Mouse (Mus musculus): ENCODE data around the gene Commd3. TPM values are rescaled to one million over a fixed set of nuclear protein-coding genes. Genes with fewer than 3 reads are reported as not detected.

Commd3 gene
- total and polyA plus RNA-seq, 2 experiments, result 80.1 to 127 TPM

DNA sequence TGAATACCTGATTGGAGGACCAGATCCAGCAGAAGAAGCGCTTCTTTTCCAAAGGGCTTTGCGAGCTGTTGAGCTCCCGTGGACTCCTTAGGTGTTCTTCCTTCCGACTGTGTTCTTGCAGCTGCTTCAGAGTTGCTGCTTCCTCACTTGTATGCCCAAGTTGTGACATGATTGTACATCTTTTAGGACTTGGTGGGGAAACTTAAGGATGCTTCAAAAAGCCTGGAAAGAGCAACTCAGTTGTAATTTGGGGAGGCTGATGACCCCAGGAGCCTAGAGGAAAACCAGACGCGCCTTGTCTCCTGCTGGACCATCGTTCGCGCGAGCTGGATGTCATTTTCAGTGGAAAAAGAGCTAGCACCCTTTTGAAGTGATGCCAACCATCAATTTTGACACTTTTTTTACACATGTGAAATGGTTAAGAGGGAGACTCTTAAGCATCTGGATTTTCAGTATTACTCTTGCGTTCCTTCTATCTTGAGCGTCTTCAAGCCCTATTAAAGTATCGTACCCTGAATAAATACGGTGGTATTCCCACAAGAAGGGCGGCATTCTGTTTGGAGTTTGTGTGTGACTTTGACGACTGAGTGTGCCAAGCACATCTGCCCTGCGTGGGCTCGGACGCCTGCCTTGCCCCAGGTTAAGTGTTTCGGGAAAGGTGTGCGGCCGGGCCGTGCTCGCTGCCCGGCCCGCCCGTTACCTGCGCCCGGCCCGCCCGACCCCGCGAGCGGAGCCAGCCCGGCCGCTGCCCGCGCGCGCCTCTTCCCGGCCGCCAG lies 3.7 kb downstream of the Commd3 start:
- Histone ChIP-seq H3K4me1 (ENCODE audit: control insufficient read depth, insufficient read depth, low read length) (peaks cover 12% of the 10 kb centered on the region), H3K36me3 (ENCODE audit: control insufficient read depth, insufficient read depth, low read length) (no peaks in the 10 kb centered on the region), H3K4me3 (ENCODE audit: insufficient read depth, low read depth, low read length) (peak overlapping the region; percentile 80), H3K27ac (replicated peaks; ENCODE audit: insufficient read depth, low read depth, low read length) (peak overlapping the region; percentile 71), H3K27me3 (ENCODE audit: control insufficient read depth, insufficient read depth, low read length) (peaks cover 9% of the 10 kb centered on the region), H3K9ac (ENCODE audit: low read depth, low read length) (peak overlapping the region; percentile 90), H3K79me2 (ENCODE audit: control insufficient read depth, insufficient read depth, low read length) (peaks cover 5% of the 10 kb centered on the region; the same call in 1 of the 2 replicates)
- no peak for DNase-seq (ENCODE audit: extremely low read depth, low read depth, low spot score)
- WGBS, result 25% methylated on average over 42 of the region's 42 CpGs
- TF ChIP-seq CTCF (IDR thresholded peaks at IDR 0.05; ENCODE audit: low read depth, low read length) (no peak), POLR2A (IDR thresholded peaks at IDR 0.05; ENCODE audit: extremely low read depth, insufficient read depth, low read length) (no peak)

DNA sequence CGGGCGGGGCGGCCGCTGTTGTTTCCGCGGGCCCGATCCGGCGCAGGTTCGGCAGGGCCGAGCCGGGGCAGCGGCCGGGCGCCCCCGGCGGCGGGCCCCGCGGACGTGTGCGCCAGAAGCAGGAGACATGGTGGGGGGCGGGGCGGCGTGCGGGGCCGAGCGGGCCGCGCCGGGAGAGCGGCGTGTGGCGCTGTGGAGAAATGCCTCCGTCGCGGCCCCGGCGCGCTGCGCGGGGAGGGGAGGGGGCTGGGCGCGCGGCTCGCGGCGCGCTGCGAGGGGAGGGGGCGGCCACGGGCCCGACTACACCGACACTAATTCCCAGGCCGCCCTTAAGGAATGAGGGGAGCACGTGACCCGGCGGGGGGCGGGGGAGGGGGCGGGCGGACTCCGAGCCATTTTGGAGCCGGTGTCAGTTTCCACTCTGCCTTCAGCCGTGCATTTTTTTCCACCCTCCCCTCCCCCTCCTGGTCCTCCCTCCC lies 4.3 kb downstream of the Commd3 start:
- H3K9ac ChIP-seq (ENCODE audit: low read depth, low read length), result peak overlapping the region; percentile 90
- peaks cover 9% of the 10 kb centered on the region for H3K27me3 ChIP-seq (ENCODE audit: control insufficient read depth, insufficient read depth, low read length)
- DNase-seq (ENCODE audit: extremely low read depth, low read depth, low spot score), result peak; percentile 67
- TF ChIP-seq POLR2A (IDR thresholded peaks at IDR 0.05; ENCODE audit: extremely low read depth, insufficient read depth, low read length) (0 out of 2 replicates have a peak, but pooled peaks have one; percentile 24), CTCF (IDR thresholded peaks at IDR 0.05; ENCODE audit: low read depth, low read length) (no peak)
- H3K36me3 ChIP-seq (ENCODE audit: control insufficient read depth, insufficient read depth, low read length), result no peaks in the 10 kb centered on the region
- H3K79me2 ChIP-seq (ENCODE audit: control insufficient read depth, insufficient read depth, low read length), result peaks cover 5% of the 10 kb centered on the region; the same call in 1 of the 2 replicates
- H3K4me1 ChIP-seq (ENCODE audit: control insufficient read depth, insufficient read depth, low read length), result peaks cover 12% of the 10 kb centered on the region
- under 1% methylated on average over 49 of the region's 64 CpGs for WGBS
- H3K4me3 ChIP-seq (ENCODE audit: insufficient read depth, low read depth, low read length), result peak overlapping the region; percentile 82; the same call in 1 of the 2 replicates
- H3K27ac ChIP-seq (replicated peaks; ENCODE audit: insufficient read depth, low read depth, low read length), result peak overlapping the region; percentile 71; the same call in 1 of the 2 replicates

DNA sequence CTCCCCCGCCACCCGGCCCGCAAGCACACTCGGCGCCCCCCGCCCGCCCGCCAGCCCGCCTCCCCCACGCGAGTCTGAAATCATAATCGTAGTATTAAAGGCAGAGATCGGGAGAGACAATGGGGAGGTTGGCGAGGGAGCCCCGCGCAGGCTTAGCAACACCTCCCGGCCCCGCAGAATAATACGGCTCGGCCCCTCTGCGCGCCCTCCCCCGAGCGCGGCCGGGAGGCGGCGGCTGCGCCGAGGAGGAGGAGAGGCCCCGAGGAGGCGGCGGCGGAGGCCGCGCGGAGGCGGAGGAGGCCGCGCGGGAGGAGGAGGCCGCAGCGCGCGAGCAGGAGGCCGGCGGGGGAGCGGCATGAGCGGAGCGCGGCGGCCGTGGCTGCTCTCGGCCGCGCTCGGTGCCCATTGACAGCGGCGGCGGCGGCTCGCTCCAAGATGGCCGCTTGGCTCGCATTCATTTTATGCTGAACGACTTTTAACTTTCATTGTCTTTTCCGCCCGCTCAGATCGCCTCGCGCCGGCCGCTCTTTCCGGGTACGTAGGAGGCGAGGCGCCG lies 4.8 kb downstream of the Commd3 start, which contains the start of gene Bmi1:
Gene Bmi1, plus strand, starts transcription at position 83 of the 556 bp plus-strand sequence.
- no peak for DNase-seq (ENCODE audit: extremely low read depth, low read depth, low spot score)
- WGBS, result 1% methylated on average over 68 of the region's 77 CpGs

DNA sequence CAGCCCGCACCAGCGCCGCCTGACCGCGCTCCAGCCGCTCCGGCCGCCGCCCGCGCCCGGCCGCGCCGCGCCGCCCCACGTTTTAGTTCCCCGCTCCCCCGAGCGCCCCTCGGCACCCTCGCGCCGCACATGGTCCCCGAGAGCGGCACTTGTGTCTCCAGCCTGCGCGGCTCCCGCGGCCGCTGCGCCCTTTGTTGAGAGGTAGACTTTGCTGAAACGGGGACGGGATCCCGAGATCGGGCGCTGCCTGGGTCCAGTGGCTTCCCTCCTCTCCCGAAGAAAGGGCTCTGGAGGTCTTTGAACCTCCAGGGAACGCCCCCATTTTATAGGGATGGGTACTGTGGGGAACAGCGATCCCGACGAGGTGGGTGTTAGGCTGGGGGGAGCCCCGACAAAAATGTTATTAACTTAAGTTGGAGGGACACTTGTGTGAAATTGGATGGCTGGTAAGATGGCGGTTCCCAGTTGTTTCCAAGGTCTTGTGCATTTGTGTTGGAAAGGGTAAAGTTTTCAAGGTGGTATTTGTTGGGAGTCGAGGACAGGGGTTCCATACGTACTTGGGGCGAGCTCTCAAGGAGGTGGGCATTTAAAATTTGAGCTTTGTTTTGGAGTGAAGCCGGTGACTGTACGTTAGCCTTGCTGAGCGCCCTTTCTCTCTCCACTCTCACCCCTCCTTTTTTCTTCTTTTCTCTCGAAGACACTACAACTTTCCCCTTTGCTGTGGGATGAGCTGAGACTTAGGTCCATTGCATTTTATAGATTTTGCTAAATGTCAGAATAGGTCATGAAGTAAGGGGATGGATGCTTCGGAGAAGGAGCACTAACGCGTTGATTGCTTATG lies 5.7 kb downstream of the Commd3 start:
- DNase-seq (ENCODE audit: extremely low read depth, low read depth, low spot score), result no peak
- H3K4me1 ChIP-seq (ENCODE audit: control insufficient read depth, insufficient read depth, low read length), result peaks cover 10% of the 10 kb centered on the region
- peak overlapping the region; percentile 82 for H3K4me3 ChIP-seq (ENCODE audit: insufficient read depth, low read depth, low read length)
- H3K36me3 ChIP-seq (ENCODE audit: control insufficient read depth, insufficient read depth, low read length), result peaks cover 5% of the 10 kb centered on the region; the same call in 1 of the 2 replicates
- 11% methylated on average over 55 of the region's 55 CpGs for WGBS
- peaks cover 9% of the 10 kb centered on the region for H3K27me3 ChIP-seq (ENCODE audit: control insufficient read depth, insufficient read depth, low read length)
- H3K9ac ChIP-seq (ENCODE audit: low read depth, low read length), result peak overlapping the region; percentile 91
- no peak overlapping the region for H3K27ac ChIP-seq (replicated peaks; ENCODE audit: insufficient read depth, low read depth, low read length)
- peaks cover 5% of the 10 kb centered on the region; the same call in 1 of the 2 replicates for H3K79me2 ChIP-seq (ENCODE audit: control insufficient read depth, insufficient read depth, low read length)
- TF ChIP-seq CTCF (IDR thresholded peaks at IDR 0.05; ENCODE audit: low read depth, low read length), result no peak
- TF ChIP-seq POLR2A (IDR thresholded peaks at IDR 0.05; ENCODE audit: extremely low read depth, insufficient read depth, low read length), result no peak

More for the DNA sequence above, 4.8 kb downstream of the Commd3 start, which contains the start of gene Bmi1:
- peaks cover 9% of the 10 kb centered on the region for H3K27me3 ChIP-seq (ENCODE audit: control insufficient read depth, insufficient read depth, low read length)
- H3K27ac ChIP-seq (replicated peaks; ENCODE audit: insufficient read depth, low read depth, low read length), result peak within 1 kb of the TSS; percentile 88
- H3K36me3 ChIP-seq (ENCODE audit: control insufficient read depth, insufficient read depth, low read length), result no peaks in the 10 kb centered on the region
- peak within 1 kb of the TSS; percentile 82 for H3K4me3 ChIP-seq (ENCODE audit: insufficient read depth, low read depth, low read length)
- peak within 1 kb of the TSS; percentile 98 for H3K9ac ChIP-seq (ENCODE audit: low read depth, low read length)
- no peak for TF ChIP-seq POLR2A (IDR thresholded peaks at IDR 0.05; ENCODE audit: extremely low read depth, insufficient read depth, low read length)
- TF ChIP-seq CTCF (IDR thresholded peaks at IDR 0.05; ENCODE audit: low read depth, low read length), result no peak
- H3K79me2 ChIP-seq (ENCODE audit: control insufficient read depth, insufficient read depth, low read length), result peaks cover 5% of the 10 kb centered on the region; the same call in 1 of the 2 replicates
- H3K4me1 ChIP-seq (ENCODE audit: control insufficient read depth, insufficient read depth, low read length), result peaks cover 10% of the 10 kb centered on the region

DNA sequence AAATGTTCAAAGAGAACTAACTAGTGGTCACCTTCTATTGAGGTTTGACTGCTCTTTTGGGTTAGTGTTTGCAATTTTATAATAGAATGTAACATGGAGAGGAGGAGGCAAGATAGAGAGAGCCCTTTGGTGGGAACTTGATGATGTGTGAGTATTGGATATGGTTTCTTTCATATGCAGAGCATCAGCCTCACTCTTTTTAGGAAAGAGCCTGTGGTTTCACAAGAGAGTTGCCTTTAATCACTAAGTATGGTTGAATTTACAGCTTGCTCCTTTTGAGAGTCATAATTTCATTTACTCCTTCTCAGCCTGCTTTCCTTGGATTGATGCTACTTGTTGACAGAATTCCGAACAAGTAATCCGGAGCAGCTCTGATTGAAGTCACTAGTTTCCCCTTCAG lies 7.5 kb downstream of the Commd3 start:
- no peak for TF ChIP-seq CTCF (IDR thresholded peaks at IDR 0.05; ENCODE audit: low read depth, low read length)
- no peak for TF ChIP-seq POLR2A (IDR thresholded peaks at IDR 0.05; ENCODE audit: extremely low read depth, insufficient read depth, low read length)
- Histone ChIP-seq H3K4me1 (ENCODE audit: control insufficient read depth, insufficient read depth, low read length) (peaks cover 5% of the 10 kb centered on the region), H3K27me3 (ENCODE audit: control insufficient read depth, insufficient read depth, low read length) (peaks cover 9% of the 10 kb centered on the region), H3K9ac (ENCODE audit: low read depth, low read length) (no peak overlapping the region), H3K36me3 (ENCODE audit: control insufficient read depth, insufficient read depth, low read length) (peaks cover 13% of the 10 kb centered on the region), H3K79me2 (ENCODE audit: control insufficient read depth, insufficient read depth, low read length) (peaks cover 5% of the 10 kb centered on the region; the same call in 1 of the 2 replicates), H3K4me3 (ENCODE audit: insufficient read depth, low read depth, low read length) (no peak overlapping the region), H3K27ac (replicated peaks; ENCODE audit: insufficient read depth, low read depth, low read length) (no peak overlapping the region)
- WGBS, result 99% methylated on average over 2 of the region's 2 CpGs
- no peak for DNase-seq (ENCODE audit: extremely low read depth, low read depth, low spot score)
